Comparison of ENCODE assay signal across 23 mouse cellular contexts in genomic region chr6:51513745-51514144, GRCm38 (mm10).
"Had no signal": no experiment of that assay in that cellular context is flagged by ENCODE, and none has a peak within 500 bp of the region (broad histone marks: within the 10 kb centered on the region; RNA-seq: fewer than 3 reads in every experiment).

No protein-coding gene starts in this region.

- H3K9me3 ChIP-seq: limb, embryonic 15.5 days; midbrain, embryonic 12.5 days had no signal

- H3K27ac ChIP-seq: kidney, postnatal 0 days; layer of hippocampus, adult 2 months; limb, embryonic 12.5 days; limb, embryonic 15.5 days; liver, embryonic 14.5 days; macrophage; midbrain, embryonic 12.5 days; neural tube, embryonic 13.5 days had no signal

- H3K4me3 ChIP-seq: layer of hippocampus, adult 2 months; limb, embryonic 12.5 days; limb, embryonic 15.5 days; midbrain, embryonic 12.5 days; myocyte; neural tube, embryonic 13.5 days had no signal

- ATAC-seq: liver, postnatal 0 days; lung, postnatal 0 days; midbrain, embryonic 16.5 days had no signal

- H3K36me3 ChIP-seq: limb, embryonic 12.5 days; limb, embryonic 15.5 days; midbrain, embryonic 12.5 days; neural tube, embryonic 13.5 days had no signal

- H3K9ac ChIP-seq: limb, embryonic 12.5 days; limb, embryonic 15.5 days; liver, embryonic 14.5 days; liver, postnatal 0 days; lung, embryonic 14.5 days; midbrain, embryonic 12.5 days; neural tube, embryonic 13.5 days had no signal

- H3K4me2 ChIP-seq: limb, embryonic 12.5 days; limb, embryonic 15.5 days; liver, embryonic 11.5 days; lung, embryonic 14.5 days; midbrain, embryonic 12.5 days; neural tube, embryonic 13.5 days had no signal

- DNase-seq: kidney, adult 18-20 months; kidney, postnatal 25 days; layer of hippocampus, adult 9-11 months; left cerebral cortex, postnatal 4 days; liver, postnatal 0 days; lung, embryonic 14.5 days; retina, postnatal 1 day; right cerebral cortex, postnatal 25 days; spleen, adult 18-20 months; thymus, adult 18-20 months; thymus, postnatal 4 days had no signal

- H3K4me1 ChIP-seq: limb, embryonic 15.5 days had no signal

- H3K27me3 ChIP-seq: limb, embryonic 12.5 days; limb, embryonic 15.5 days; midbrain, embryonic 12.5 days; neural tube, embryonic 13.5 days had no signal
